Mouse (Mus musculus): ENCODE measurements around the gene Hist2h2aa1. TPM values are rescaled to one million over a fixed set of nuclear protein-coding genes. Genes with fewer than 3 reads are reported as not detected.

Gene Hist2h2aa1
- total RNA-seq, 2 experiments from 2014 or later: 19.2 TPM; not detected in 1

GRCm38 (mm10) chr3:96293787-96294186 is 48.5 kb downstream of the Hist2h2aa1 start, which contains the start of gene Fcgr1:
TSS of gene Fcgr1 (minus strand) at chr3:96293969.
- peak within 1 kb of the TSS; percentile 48; the same call in 1 of the 2 replicates for H3K27ac ChIP-seq
- no peak within 1 kb of the TSS for H3K4me3 ChIP-seq
- intact Hi-C loops (cut with DNase I): no loop called here
- no peak for DNase-seq (ENCODE audit: extremely low spot score in 1 of 2, low spot score in 2 of 2)
- TF ChIP-seq CTCF (IDR thresholded peaks at IDR 0.05): no peak

Small RNA genes within 50 kb of the gene (microRNA-seq; reads per million reads assigned to microRNA genes)
- 0 reads per million in 2 experiments for gene Gm44492
- gene Gm47311: 0 reads per million in 2 experiments
- 0 reads per million in 2 experiments for gene Gm47313

Other genes starting within 250 kb of the Hist2h2aa1 start
- gene Plekho1, start 249.5 kb upstream of the Hist2h2aa1 start, total RNA-seq (2021): 10 to 100 TPM; 73.5 to 86.9 TPM
- 10 to 100 TPM; 38.3 to 45.9 TPM for gene Vps45, start 187.0 kb upstream of the Hist2h2aa1 start, total RNA-seq (2021)
- gene Otud7b, start 141.0 kb upstream of the Hist2h2aa1 start, total RNA-seq (2021): 10 to 100 TPM; 33.3 to 33.4 TPM
- 1 to 10 TPM; 7.3 to 8.1 TPM for gene Mtmr11, start 83.5 kb upstream of the Hist2h2aa1 start, total RNA-seq (2021)
- 10 to 100 TPM; 44.0 to 45.5 TPM for gene Sf3b4, start 73.2 kb upstream of the Hist2h2aa1 start, total RNA-seq (2021)
- gene Sv2a, start 64.3 kb upstream of the Hist2h2aa1 start, total RNA-seq (2021): 100 to 1,000 TPM; 408 TPM
- 10 to 100 TPM; 14.8 to 15.1 TPM for gene Bola1, start 25.8 kb upstream of the Hist2h2aa1 start, total RNA-seq (2021)
- gene Hist2h2ab, start 25.6 kb upstream of the Hist2h2aa1 start, total RNA-seq (2021): 10 to 100 TPM; 10.4 to 10.8 TPM
- 10 to 100 TPM; 20.6 to 30.5 TPM for gene Hist2h2ac, start 24.6 kb upstream of the Hist2h2aa1 start, total RNA-seq (2021)
- 1 to 10 TPM; 5.4 to 5.6 TPM for gene Hist2h2be, start 24.4 kb upstream of the Hist2h2aa1 start, total RNA-seq (2021)
- gene Hist2h3c2, start 6.4 kb upstream of the Hist2h2aa1 start, total RNA-seq (2021): 1 to 10 TPM; 5.7 to 6.8 TPM
- 100 to 1,000 TPM; 156 to 184 TPM for gene Hist2h2aa2, start 5.2 kb upstream of the Hist2h2aa1 start, total RNA-seq (2021)
- gene Hist2h3c1, start 1.2 kb downstream of the Hist2h2aa1 start, total RNA-seq (2021): not detected
- gene Hist2h4, start 17.8 kb downstream of the Hist2h2aa1 start, total RNA-seq (2021): 10 to 100 TPM; 26.8 to 31.9 TPM
- 10 to 100 TPM; 32.7 to 45.5 TPM for gene Hist2h3b, start 23.2 kb downstream of the Hist2h2aa1 start, total RNA-seq (2021)
- 100 to 1,000 TPM; 136 to 154 TPM for gene Hist2h2bb, start 24.3 kb downstream of the Hist2h2aa1 start, total RNA-seq (2021)
- gene Fcgr1, start 48.5 kb downstream of the Hist2h2aa1 start, total RNA-seq (2021): 1 to 10 TPM; 2.0 to 2.7 TPM
- gene BC107364, start 206.8 kb downstream of the Hist2h2aa1 start, total RNA-seq (2021): not detected

Measured in left cerebral cortex, adult 2 months (tissue).